ENCODE assay signal across 28 mouse cellular contexts in the genomic region with DNA sequence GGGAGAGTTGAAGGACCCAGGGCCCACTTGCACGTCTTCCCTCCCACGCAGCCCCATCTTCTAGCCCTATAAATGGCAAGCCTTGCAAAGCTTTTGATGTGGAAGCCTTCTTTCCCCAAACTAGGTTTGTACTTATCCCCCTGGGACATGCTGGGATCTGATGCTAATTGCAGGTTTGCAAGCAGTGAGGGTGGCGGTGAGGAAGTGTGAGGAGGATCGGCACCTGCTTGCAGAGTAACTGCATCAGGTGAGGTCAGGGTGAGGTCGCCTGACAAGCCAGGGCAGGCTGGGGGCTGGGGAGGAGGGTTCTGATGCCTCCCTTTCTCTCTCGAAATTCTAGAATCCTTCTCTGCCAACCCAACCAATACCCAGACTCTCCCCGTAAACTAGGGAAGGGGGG. TPM values are rescaled to one million over a fixed set of nuclear protein-coding genes. Genes with fewer than 3 reads are reported as not detected.
DNase-seq lines count a peak whose midpoint lies in the region; ATAC-seq and TF ChIP-seq lines count a peak whose summit lies in the region.
"Had no signal": no experiment of that assay in that cellular context is flagged by ENCODE, and none has a peak within 500 bp of the region (broad histone marks: within the 10 kb centered on the region; RNA-seq: fewer than 3 reads in every experiment).

No protein-coding gene starts in this region.

- TF ChIP-seq RAD21 in CH12.LX (IDR thresholded peaks at IDR 0.05; ENCODE audit: low read depth, low read length): no peak

- TF ChIP-seq EP300 in CH12.LX (IDR thresholded peaks at IDR 0.05; ENCODE audit: low read length): no peak

- TF ChIP-seq CTCF in CH12.LX (conservative IDR thresholded peaks at IDR 0.05 in 1 of 2, IDR thresholded peaks at IDR 0.05 in 1 of 2; ENCODE audit: low read depth in 2 of 2, low read length in 2 of 2): no peak

- H3K79me2 ChIP-seq in CH12.LX (replicated peaks; ENCODE audit: control insufficient read depth, extremely low read depth, insufficient read depth, poor library complexity, severe bottlenecking): no peaks in the 10 kb centered on the region

- H3K36me3 ChIP-seq in CH12.LX (replicated peaks in 1 of 2; ENCODE audit: control insufficient read depth in 1 of 2, insufficient read depth in 1 of 2, low read length in 1 of 2): no peaks in the 10 kb centered on the region
- H3K36me3 ChIP-seq in embryonic facial prominence, embryonic 13.5 days: no peaks in the 10 kb centered on the region
- H3K36me3 ChIP-seq in limb, embryonic 14.5 days (ENCODE audit: control insufficient read depth, insufficient read depth, low read length): no peaks in the 10 kb centered on the region
- H3K36me3 ChIP-seq in midbrain, embryonic 14.5 days (ENCODE audit: control insufficient read depth, insufficient read depth, low read length): no peaks in the 10 kb centered on the region
- H3K36me3 ChIP-seq: embryonic facial prominence, embryonic 12.5 days; forebrain, embryonic 10.5 days; heart, embryonic 10.5 days; hindbrain, embryonic 10.5 days; hindbrain, embryonic 13.5 days had no signal

- no peak for TF ChIP-seq POLR2A in CH12.LX (IDR thresholded peaks at IDR 0.05; ENCODE audit: low read depth, low read length)
- no peak for TF ChIP-seq POLR2A in limb, embryonic 14.5 days (IDR thresholded peaks at IDR 0.05; ENCODE audit: borderline replicate concordance, extremely low read depth, insufficient read depth, insufficient read length)

- H3K27me3 ChIP-seq in CH12.LX (replicated peaks): peaks cover 8% of the 10 kb centered on the region
- 0 out of 2 replicates have a peak, but pooled peaks cover 3% of the 10 kb centered on the region for H3K27me3 ChIP-seq in embryonic facial prominence, embryonic 13.5 days
- no peaks in the 10 kb centered on the region for H3K27me3 ChIP-seq in limb, embryonic 14.5 days (ENCODE audit: control insufficient read depth, insufficient read depth, low read length)
- no peaks in the 10 kb centered on the region for H3K27me3 ChIP-seq in midbrain, embryonic 14.5 days (ENCODE audit: control insufficient read depth, insufficient read depth, low read length)
- H3K27me3 ChIP-seq: embryonic facial prominence, embryonic 12.5 days had no signal

- DNase-seq in gastrocnemius, postnatal 10 days: peak; percentile 2
- DNase-seq in gastrocnemius, postnatal 25 days: no peak
- DNase-seq in CH12.LX (ENCODE audit: extremely low read depth): no peak
- peak; percentile 18 for DNase-seq in limb, embryonic 14.5 days (ENCODE audit: low spot score)
- DNase-seq in heart, postnatal 25 days (ENCODE audit: low spot score): no peak
- DNase-seq in midbrain, embryonic 14.5 days: no peak
- DNase-seq: adrenal gland, adult 2 months; adrenal gland, postnatal 14 days; B cell, adult 2 months; cerebellum, adult 11-12 months; cerebellum, adult 8-10 months; cerebellum, postnatal 10 days; cerebellum, postnatal 36 days; embryo, embryonic 11 days; gastrocnemius, postnatal 14 days; heart, adult 2 months; heart, postnatal 36 days had no signal

- no peak overlapping the region for H3K4me3 ChIP-seq in CH12.LX (replicated peaks in 1 of 3; ENCODE audit: low read depth in 2 of 3, low read length in 2 of 3, poor library complexity in 1 of 3)
- no peak overlapping the region for H3K4me3 ChIP-seq in embryonic facial prominence, embryonic 13.5 days
- no peak overlapping the region for H3K4me3 ChIP-seq in limb, embryonic 14.5 days (replicated peaks; ENCODE audit: low read length)
- no peak overlapping the region for H3K4me3 ChIP-seq in midbrain, embryonic 14.5 days (replicated peaks; ENCODE audit: low read depth, low read length)
- H3K4me3 ChIP-seq: embryonic facial prominence, embryonic 12.5 days; forebrain, embryonic 10.5 days; forebrain, embryonic 13.5 days; heart, adult 2 months; heart, embryonic 10.5 days; hindbrain, embryonic 10.5 days; hindbrain, embryonic 13.5 days had no signal

- peaks cover 15% of the 10 kb centered on the region for H3K9me3 ChIP-seq in CH12.LX (replicated peaks; ENCODE audit: low read length)
- no peaks in the 10 kb centered on the region for H3K9me3 ChIP-seq in embryonic facial prominence, embryonic 13.5 days
- H3K9me3 ChIP-seq in limb, embryonic 14.5 days (ENCODE audit: control insufficient read depth, low read length): no peaks in the 10 kb centered on the region
- H3K9me3 ChIP-seq in midbrain, embryonic 14.5 days (ENCODE audit: control insufficient read depth, low read length): no peaks in the 10 kb centered on the region
- H3K9me3 ChIP-seq: forebrain, embryonic 13.5 days; heart, embryonic 10.5 days had no signal

- dilution Hi-C loops in CH12.LX (cut with MboI; ENCODE audit: extremely low pct_ligation_motif_present, extremely low pct_unique_long_range_greater_than_20kb, low sequenced_read_pairs): no loop called here

- 39% methylated on average over 7 of the region's 7 CpGs for WGBS in embryonic facial prominence, embryonic 13.5 days
- WGBS in limb, embryonic 14.5 days: 25% methylated on average over 6 of the region's 7 CpGs
- WGBS in midbrain, embryonic 14.5 days: 62% methylated on average over 7 of the region's 7 CpGs

- H3K4me2 ChIP-seq in CH12.LX (ENCODE audit: insufficient read depth, low read depth, poor library complexity, severe bottlenecking): no peak overlapping the region
- no peak overlapping the region for H3K4me2 ChIP-seq in embryonic facial prominence, embryonic 13.5 days
- H3K4me2 ChIP-seq in limb, embryonic 14.5 days (replicated peaks; ENCODE audit: low read depth, low read length, severe bottlenecking): no peak overlapping the region
- H3K4me2 ChIP-seq in midbrain, embryonic 14.5 days (ENCODE audit: low read length): no peak overlapping the region
- H3K4me2 ChIP-seq: embryonic facial prominence, embryonic 12.5 days; forebrain, embryonic 13.5 days; hindbrain, embryonic 13.5 days had no signal

- no peak overlapping the region for H3K27ac ChIP-seq in CH12.LX (ENCODE audit: insufficient read depth, low read depth)
- no peak overlapping the region for H3K27ac ChIP-seq in embryonic facial prominence, embryonic 13.5 days
- H3K27ac ChIP-seq in limb, embryonic 14.5 days (replicated peaks; ENCODE audit: low read depth, low read length): no peak overlapping the region
- H3K27ac ChIP-seq in midbrain, embryonic 14.5 days (replicated peaks; ENCODE audit: low read depth, low read length): no peak overlapping the region
- H3K27ac ChIP-seq: embryonic facial prominence, embryonic 12.5 days; forebrain, embryonic 10.5 days; forebrain, embryonic 13.5 days; heart, adult 2 months; heart, embryonic 10.5 days; hindbrain, embryonic 10.5 days; hindbrain, embryonic 13.5 days; hindbrain, postnatal 0 days had no signal

- H3K9ac ChIP-seq in CH12.LX (ENCODE audit: insufficient read depth, low read depth): no peak overlapping the region
- H3K9ac ChIP-seq in embryonic facial prominence, embryonic 13.5 days: no peak overlapping the region
- no peak overlapping the region for H3K9ac ChIP-seq in limb, embryonic 14.5 days (ENCODE audit: low read depth, low read length, severe bottlenecking)
- H3K9ac ChIP-seq in midbrain, embryonic 14.5 days (replicated peaks; ENCODE audit: low read length): no peak overlapping the region
- H3K9ac ChIP-seq: embryonic facial prominence, embryonic 12.5 days; forebrain, embryonic 13.5 days; hindbrain, embryonic 13.5 days had no signal

- in situ Hi-C loops in CH12.LX (cut with MboI; ENCODE audit: low pct_ligation_motif_present, low pct_unique_long_range_greater_than_20kb, low sequenced_read_pairs): no loop called here

- H3K4me1 ChIP-seq in CH12.LX (ENCODE audit: control insufficient read depth in 1 of 2, insufficient read depth in 2 of 2): peaks cover 6 to 8% of the 10 kb centered on the region in 2 experiments; a peak in 3 of 4 replicates
- H3K4me1 ChIP-seq in embryonic facial prominence, embryonic 13.5 days: 0 out of 2 replicates have a peak, but pooled peaks cover 6% of the 10 kb centered on the region
- no peaks in the 10 kb centered on the region for H3K4me1 ChIP-seq in limb, embryonic 14.5 days (ENCODE audit: control insufficient read depth, insufficient read depth, low read length)
- no peaks in the 10 kb centered on the region for H3K4me1 ChIP-seq in midbrain, embryonic 14.5 days (ENCODE audit: control insufficient read depth, insufficient read depth, low read length)
- H3K4me1 ChIP-seq: embryonic facial prominence, embryonic 12.5 days; forebrain, embryonic 13.5 days; heart, embryonic 10.5 days; hindbrain, embryonic 13.5 days had no signal

- 0 out of 2 replicates have a peak, but pooled peaks have one; percentile 52 for ATAC-seq in embryonic facial prominence, embryonic 13.5 days (ENCODE audit: insufficient number of reproducible peaks, insufficient read depth, low FRiP score, low TSS enrichment, low read depth)
- ATAC-seq in limb, embryonic 14.5 days (ENCODE audit: low FRiP score, low read depth): no peak
- ATAC-seq in midbrain, embryonic 14.5 days (ENCODE audit: low FRiP score, low TSS enrichment): no peak
- ATAC-seq: forebrain, embryonic 13.5 days; forebrain, embryonic 16.5 days; hindbrain, postnatal 0 days; inflammation-experienced regulatory T-cells, adult 6 months; intestine, embryonic 16.5 days had no signal

- intact Hi-C loops in heart, postnatal 25 days (cut with DNase I): no loop called here

RNA-seq across cellular contexts. Expression of a gene that starts 17.4 kb away (rescaled TPM):
- total RNA-seq in gastrocnemius, postnatal 10 days (2021): under 1 TPM in 1 of 2 experiments, not detected in 1; 0.09 TPM
- under 1 TPM in 1 of 2 experiments, not detected in 1; 0.11 TPM for total RNA-seq in gastrocnemius, postnatal 25 days (2021)
- 31.1 and 44.7 TPM in 2 replicates for total RNA-seq in CH12.LX (2012; rRNA removed)
- total RNA-seq in CH12.LX (2014; rRNA removed): 19.4 and 24.4 TPM in 2 replicates
- polyA plus RNA-seq in CH12.LX (2012; ENCODE audit: insufficient read length, low read depth): 50.9 and 62.1 TPM in 2 replicates
- polyA plus RNA-seq in embryonic facial prominence, embryonic 13.5 days (2015; fragmentation: Nextera tagmentation; extraction: Ambion mirVana): 0.17 TPM in 1 of 2 replicates, not detected in the other
- polyA plus RNA-seq in limb, embryonic 14.5 days (2012; rRNA removed): 0.50 and 0.63 TPM in 2 replicates
- 0.29 and 0.36 TPM in 2 replicates for polyA plus RNA-seq in limb, embryonic 14.5 days (2014; fragmentation: Nextera tagmentation; extraction: Ambion mirVana)
- total RNA-seq in heart, postnatal 25 days (2021): under 1 TPM in 1 of 2 experiments, not detected in 1; 0.23 TPM
- 0.08 TPM in 1 of 2 replicates, not detected in the other for polyA plus RNA-seq in midbrain, embryonic 14.5 days (2014; fragmentation: Nextera tagmentation; extraction: Ambion mirVana)
- polyA plus RNA-seq: forebrain, embryonic 13.5 days; forebrain, embryonic 16.5 days; hindbrain, embryonic 13.5 days had no signal

RNA-seq across cellular contexts. Expression of a gene that starts 44.1 kb away (rescaled TPM):
- total RNA-seq in gastrocnemius, postnatal 10 days (2021): 10 to 100 TPM; 29.4 to 40.0 TPM
- 10 to 100 TPM; 20.4 to 21.8 TPM for total RNA-seq in gastrocnemius, postnatal 25 days (2021)
- total RNA-seq in CH12.LX (2012; rRNA removed) (3.8 and 7.6 TPM in 2 replicates), CH12.LX (2014; rRNA removed) (0.34 and 0.69 TPM in 2 replicates)
- 0.59 and 0.80 TPM in 2 replicates for polyA plus RNA-seq in CH12.LX (2012; ENCODE audit: insufficient read length, low read depth)
- polyA plus RNA-seq in embryonic facial prominence, embryonic 13.5 days (2015; fragmentation: Nextera tagmentation; extraction: Ambion mirVana): 7.4 and 11.5 TPM in 2 replicates
- 45.8 and 48.4 TPM in 2 replicates for polyA plus RNA-seq in limb, embryonic 14.5 days (2012; rRNA removed)
- 12.5 and 14.3 TPM in 2 replicates for polyA plus RNA-seq in limb, embryonic 14.5 days (2014; fragmentation: Nextera tagmentation; extraction: Ambion mirVana)
- 10 to 100 TPM; 22.4 to 34.7 TPM for total RNA-seq in heart, postnatal 25 days (2021)
- 15.1 and 18.5 TPM in 2 replicates for polyA plus RNA-seq in midbrain, embryonic 14.5 days (2014; fragmentation: Nextera tagmentation; extraction: Ambion mirVana)

RNA-seq across cellular contexts. Expression of a gene that starts 56.2 kb away (rescaled TPM):
- 10 to 100 TPM in 1 of 2 experiments, 1 to 10 TPM in 1; 9.4 to 12.0 TPM for total RNA-seq in gastrocnemius, postnatal 10 days (2021)
- total RNA-seq in gastrocnemius, postnatal 25 days (2021): 1 to 10 TPM; 3.4 to 3.5 TPM
- total RNA-seq in CH12.LX (2012; rRNA removed) (78.0 and 90.6 TPM in 2 replicates), CH12.LX (2014; rRNA removed) (111 and 128 TPM in 2 replicates)
- 68.3 and 78.0 TPM in 2 replicates for polyA plus RNA-seq in CH12.LX (2012; ENCODE audit: insufficient read length, low read depth)
- polyA plus RNA-seq in embryonic facial prominence, embryonic 13.5 days (2015; fragmentation: Nextera tagmentation; extraction: Ambion mirVana): 139 and 147 TPM in 2 replicates
- 81.0 and 89.9 TPM in 2 replicates for polyA plus RNA-seq in limb, embryonic 14.5 days (2012; rRNA removed)
- polyA plus RNA-seq in limb, embryonic 14.5 days (2014; fragmentation: Nextera tagmentation; extraction: Ambion mirVana): 113 and 126 TPM in 2 replicates
- total RNA-seq in heart, postnatal 25 days (2021): 1 to 10 TPM; 6.4 to 7.6 TPM
- polyA plus RNA-seq in midbrain, embryonic 14.5 days (2014; fragmentation: Nextera tagmentation; extraction: Ambion mirVana): 45.0 and 60.8 TPM in 2 replicates

RNA-seq across cellular contexts. Expression of a gene that starts 56.5 kb away (rescaled TPM):
- 10 to 100 TPM; 17.3 to 17.5 TPM for total RNA-seq in gastrocnemius, postnatal 10 days (2021)
- 1 to 10 TPM; 8.7 to 9.1 TPM for total RNA-seq in gastrocnemius, postnatal 25 days (2021)
- total RNA-seq in CH12.LX (2012; rRNA removed): 15.9 and 23.9 TPM in 2 replicates
- 17.7 and 19.7 TPM in 2 replicates for total RNA-seq in CH12.LX (2014; rRNA removed)
- 20.0 and 20.7 TPM in 2 replicates for polyA plus RNA-seq in CH12.LX (2012; ENCODE audit: insufficient read length, low read depth)
- polyA plus RNA-seq in embryonic facial prominence, embryonic 13.5 days (2015; fragmentation: Nextera tagmentation; extraction: Ambion mirVana): 83.4 and 103 TPM in 2 replicates
- 50.4 and 54.4 TPM in 2 replicates for polyA plus RNA-seq in limb, embryonic 14.5 days (2012; rRNA removed)
- polyA plus RNA-seq in limb, embryonic 14.5 days (2014; fragmentation: Nextera tagmentation; extraction: Ambion mirVana): 78.4 and 96.0 TPM in 2 replicates
- 1 to 10 TPM; 4.4 to 5.7 TPM for total RNA-seq in heart, postnatal 25 days (2021)
- polyA plus RNA-seq in midbrain, embryonic 14.5 days (2014; fragmentation: Nextera tagmentation; extraction: Ambion mirVana): 53.2 and 59.4 TPM in 2 replicates

Comparison
In these comparisons a context has a peak if more than half of its experiments do, and no peak if none do; other contexts are left out.
1. DNase-seq: peak in gastrocnemius, postnatal 10 days (single experiment) and limb, embryonic 14.5 days (single experiment); none in gastrocnemius, postnatal 25 days (single experiment), CH12.LX (single experiment), heart, postnatal 25 days (single experiment) and midbrain, embryonic 14.5 days (single experiment).
2. RNA of a gene that starts 17.4 kb away (total RNA-seq): 19.4 to 44.7 TPM in CH12.LX; 0.23 TPM in heart, postnatal 25 days, 0.11 TPM in gastrocnemius, postnatal 25 days and 0.09 TPM in gastrocnemius, postnatal 10 days; every median in the first group is over 10 times any median in the second.
3. RNA of a gene that starts 56.2 kb away (total RNA-seq): 78.0 to 128 TPM in CH12.LX; 9.4 to 12.0 TPM in gastrocnemius, postnatal 10 days, 6.4 to 7.6 TPM in heart, postnatal 25 days and 3.4 to 3.5 TPM in gastrocnemius, postnatal 25 days; every median in the first group is over 4 times any median in the second.